Mouse (Mus musculus) small intestine, adult 2 months (tissue): ENCODE measurements at regions not wholly inside any gene's neighbourhood (a gene's known extent, or its start where the extent isn't known, plus 50 kb on each side); places are given as distances from the start of the nearest gene placed in this dataset.

Source experiments
- H3K27ac ChIP-seq: fragments of 200-500 bp; 2 replicates; pipeline ENCODE4 v1.5.1; 2012; ENCODE audit warnings: low read depth, low read length, control low read depth, inconsistent platforms; ENCODE audit not compliant: insufficient read depth
- H3K27me3 ChIP-seq: fragments of 200-500 bp; 2 replicates; pipeline ENCODE4 v1.6.1; 2012; ENCODE audit warnings: mild to moderate bottlenecking, moderate library complexity, low read length, inconsistent platforms; ENCODE audit not compliant: control insufficient read depth, insufficient read depth
- H3K36me3 ChIP-seq: fragments of 200-500 bp; 2 replicates; pipeline ENCODE4 v1.6.1; 2012; ENCODE audit warnings: mild to moderate bottlenecking, low read length, control low read depth, inconsistent platforms; ENCODE audit not compliant: control insufficient read depth, insufficient read depth
- H3K4me1 ChIP-seq: fragments of 200-500 bp; 2 replicates; pipeline ENCODE4 v1.6.1; 2012; ENCODE audit warnings: low read length, inconsistent platforms, mixed read lengths; ENCODE audit not compliant: control insufficient read depth, insufficient read depth, insufficient read length
- H3K4me3 ChIP-seq: fragments of 200-500 bp; 2 replicates; pipeline ENCODE4 v1.5.1; 2012; ENCODE audit warnings: low read depth, mild to moderate bottlenecking, control low read depth, inconsistent platforms, low read length, moderate library complexity
- CTCF ChIP-seq: fragments of 200-500 bp; IDR thresholded peaks from 2 replicates; pipeline ENCODE4 v1.5.1; 2012; ENCODE audit warnings: low read depth, mild to moderate bottlenecking, control low read depth, inconsistent platforms, low read length, moderate library complexity, mixed read lengths; ENCODE audit not compliant: insufficient replicate concordance, insufficient read length; ENCODE audit errors: extremely low read depth
- POLR2A ChIP-seq: fragments of 200-500 bp; IDR thresholded peaks from 2 replicates; pipeline ENCODE4 v1.6.1; 2012; ENCODE audit warnings: low read depth, mild to moderate bottlenecking, control low read depth, inconsistent platforms, low read length, moderate library complexity
- WGBS: fragments of 180-500 bp; shearing (Covaris S2); methylation state at CpG from one replicate; pipeline ENCODE4 v1.1.7; 2018; 5-methylcytosine and 5-hydroxymethylcytosine counted together

- Histone ChIP-seq H3K4me3 (no peak overlapping the region), H3K4me1 (no peaks in the 10 kb centered on the region), H3K27ac (no peak overlapping the region), H3K27me3 (no peaks in the 10 kb centered on the region), H3K36me3 (no peaks in the 10 kb centered on the region)
- TF ChIP-seq CTCF (no peak), POLR2A (no peak)
- WGBS = 58% methylated on average over 2 of the region's 2 CpGs
Measured at GRCm38 (mm10) chr3:100333478-100333877, 155.6 kb downstream of the Tent5c start.

DNA sequence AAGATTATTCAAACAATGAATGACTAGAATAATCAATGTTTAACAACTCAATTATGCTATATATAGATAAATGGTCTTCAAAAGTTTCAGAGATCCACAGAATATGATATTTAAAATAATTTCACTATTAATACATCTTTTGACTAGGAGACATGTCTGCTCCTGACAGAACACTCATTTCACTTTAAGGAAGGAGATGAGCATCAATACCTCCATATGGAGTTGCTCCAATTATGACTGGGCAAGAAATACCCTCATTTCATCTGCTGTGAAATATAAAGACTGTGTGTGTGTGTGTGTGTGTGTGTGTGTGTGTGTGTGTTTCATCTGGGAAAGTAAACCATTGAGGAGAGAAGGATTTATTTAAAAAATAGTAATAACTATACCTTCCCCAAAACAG is 156.2 kb upstream of the Wdr3 start:
- TF ChIP-seq POLR2A = no peak
- no peak for TF ChIP-seq CTCF
- Histone ChIP-seq H3K27me3 (no peaks in the 10 kb centered on the region), H3K4me3 (no peak overlapping the region), H3K36me3 (no peaks in the 10 kb centered on the region), H3K4me1 (no peaks in the 10 kb centered on the region), H3K27ac (no peak overlapping the region)

- TF ChIP-seq POLR2A (no peak), CTCF (no peak)
- 72% methylated on average over 1 of the region's 1 CpGs for WGBS
- H3K36me3 ChIP-seq = no peaks in the 10 kb centered on the region
- no peak overlapping the region for H3K4me3 ChIP-seq
- no peaks in the 10 kb centered on the region for H3K4me1 ChIP-seq
- H3K27me3 ChIP-seq = no peaks in the 10 kb centered on the region
- H3K27ac ChIP-seq = no peak overlapping the region
Measured at GRCm38 (mm10) chr3:100287818-100288217, 125.6 kb upstream of the Wdr3 start.

DNA sequence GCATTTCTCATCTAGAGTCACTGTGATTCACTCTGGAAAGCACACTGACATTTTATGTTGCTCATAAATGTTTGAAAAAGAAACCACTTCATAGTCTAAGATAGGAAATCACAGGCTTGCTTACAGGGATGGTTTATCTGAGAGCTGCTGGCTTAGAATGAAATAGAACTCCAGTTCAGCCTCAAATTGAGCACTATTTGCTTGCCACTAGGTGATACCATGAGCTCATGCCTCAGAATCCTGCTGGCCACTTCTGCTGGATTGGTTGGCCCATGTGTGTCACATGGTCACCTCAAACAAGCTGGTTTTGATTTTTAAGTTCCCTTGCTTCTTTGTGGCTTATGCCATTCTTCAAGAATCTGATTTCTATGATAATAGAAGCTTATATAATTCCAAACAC is 104.8 kb upstream of the Wdr3 start:
- TF ChIP-seq CTCF (no peak), POLR2A (no peak)
- Histone ChIP-seq H3K36me3 (no peaks in the 10 kb centered on the region), H3K4me1 (no peaks in the 10 kb centered on the region), H3K4me3 (no peak overlapping the region), H3K27ac (no peak overlapping the region), H3K27me3 (no peaks in the 10 kb centered on the region; the same call in 1 of the 2 replicates)

DNA sequence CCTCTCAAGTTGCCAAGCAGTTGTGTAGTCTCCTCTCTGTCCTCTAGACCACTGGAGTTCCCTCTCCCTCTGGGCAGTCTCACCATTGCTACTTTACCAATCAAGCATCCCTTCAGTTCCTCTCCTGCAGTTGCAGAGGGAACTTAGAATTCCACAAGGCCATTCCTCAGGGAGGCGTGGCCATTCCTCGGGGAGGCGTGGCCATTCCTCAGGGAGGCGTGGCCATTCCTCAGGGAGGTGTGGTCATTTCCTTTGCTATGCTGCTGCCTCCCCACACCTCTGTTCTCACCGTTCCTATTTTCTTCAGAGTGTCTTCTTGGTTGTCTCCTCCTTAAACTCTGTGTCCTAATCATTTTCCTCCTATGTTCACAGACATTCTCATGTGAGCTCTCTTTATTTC is 102.8 kb upstream of the Wdr3 start:
- Histone ChIP-seq H3K36me3 (no peaks in the 10 kb centered on the region), H3K4me3 (no peak overlapping the region), H3K27ac (no peak overlapping the region), H3K27me3 (no peaks in the 10 kb centered on the region; the same call in 1 of the 2 replicates), H3K4me1 (no peaks in the 10 kb centered on the region)
- TF ChIP-seq POLR2A (no peak), CTCF (no peak)
- WGBS = 38% methylated on average over 5 of the region's 5 CpGs
